Mouse (Mus musculus) C2C12 (cell line): ENCODE measurements around the gene AI837181. TPM values are rescaled to one million over a fixed set of nuclear protein-coding genes. Genes with fewer than 3 reads are reported as not detected.

Experiments
- H3K27me3 ChIP-seq: one replicate; pipeline ENCODE4 v1.6.1; 2011; ENCODE audit not compliant: control insufficient read depth, insufficient read depth, insufficient read length
- H3K36me3 ChIP-seq: one replicate; pipeline ENCODE4 v1.6.1; 2011; ENCODE audit not compliant: control insufficient read depth, insufficient read depth
- H3K4me3 ChIP-seq: one replicate; pipeline ENCODE4 v1.5.1; 2011; ENCODE audit warnings: mild to moderate bottlenecking, control low read depth; ENCODE audit not compliant: poor library complexity, insufficient read depth, severe bottlenecking
- H3K79me2 ChIP-seq: one replicate; pipeline ENCODE4 v1.6.1; 2011; ENCODE audit not compliant: control insufficient read depth, insufficient read depth
- H3K79me3 ChIP-seq: one replicate; pipeline ENCODE4 v1.6.1; 2011; ENCODE audit warnings: low read depth, control low read depth
- H3ac ChIP-seq: one replicate; pipeline ENCODE3; 2011; ENCODE audit warnings: low read depth; ENCODE audit not compliant: control insufficient read depth, insufficient read length
- CEBPB ChIP-seq: IDR thresholded peaks from one replicate; pipeline ENCODE4 v1.6.1; 2011; ENCODE audit warnings: low read depth, mild to moderate bottlenecking, control low read depth, moderate library complexity
- CTCF ChIP-seq: IDR thresholded peaks from one replicate; pipeline ENCODE4 v1.5.1; 2011; ENCODE audit not compliant: control insufficient read depth, insufficient read depth, insufficient read length
- FOSL1 ChIP-seq: IDR thresholded peaks from one replicate; pipeline ENCODE4 v1.8.0; 2011; ENCODE audit warnings: mild to moderate bottlenecking, low read length; ENCODE audit not compliant: poor library complexity, insufficient read depth, severe bottlenecking
- MAX ChIP-seq: IDR thresholded peaks from one replicate; pipeline ENCODE4 v1.6.1; 2011; ENCODE audit warnings: mild to moderate bottlenecking, control low read depth
- MYOD1 ChIP-seq: IDR thresholded peaks from one replicate; pipeline ENCODE4 v1.6.1; 2011; ENCODE audit warnings: low read depth; ENCODE audit not compliant: control insufficient read depth, insufficient read length
- MYOG ChIP-seq: IDR thresholded peaks from one replicate; pipeline ENCODE4 v1.6.1; 2011; ENCODE audit not compliant: control insufficient read depth, insufficient read length; ENCODE audit errors: extremely low read depth
- USF1 ChIP-seq: IDR thresholded peaks from one replicate; pipeline ENCODE4 v1.6.1; 2011; ENCODE audit warnings: low read depth, mild to moderate bottlenecking, control low read depth, moderate library complexity
- polyA plus RNA-seq: library from polyadenylated mRNA; unstranded; fragments of >200 nt; fragmentation: generic; extraction: Trizol; gene quantifications from one replicate; pipeline ENCODE4 v1.2.1, GENCODE M21; 2012; ENCODE audit warnings: missing spikeins

AI837181 gene
- polyA plus RNA-seq, 1 experiment = 90.3 TPM

- Histone ChIP-seq H3K27me3 (no peaks in the 10 kb centered on the region), H3K79me2 (no peaks in the 10 kb centered on the region), H3K36me3 (no peaks in the 10 kb centered on the region), H3K79me3 (no peaks in the 10 kb centered on the region), H3ac (no peak overlapping the region), H3K4me3 (no peak overlapping the region)
- TF ChIP-seq MYOG (no peak), MAX (no peak), CEBPB (no peak), FOSL1 (no peak), MYOD1 (no peak), CTCF (no peak), USF1 (no peak)
Observed at GRCm38 (mm10) chr19:5410641-5411040, 14.3 kb upstream of the AI837181 start.

- Histone ChIP-seq H3K36me3 (no peaks in the 10 kb centered on the region), H3K4me3 (no peak overlapping the region), H3K79me2 (no peaks in the 10 kb centered on the region), H3ac (no peak overlapping the region), H3K79me3 (no peaks in the 10 kb centered on the region), H3K27me3 (no peaks in the 10 kb centered on the region)
- TF ChIP-seq FOSL1 = no peak
- no peak for TF ChIP-seq USF1
- TF ChIP-seq MYOG = no peak
- TF ChIP-seq MYOD1 = no peak
- TF ChIP-seq MAX = no peak
- no peak for TF ChIP-seq CEBPB
- TF ChIP-seq CTCF = no peak
Observed at GRCm38 (mm10) chr19:5411961-5412360, 13.0 kb upstream of the AI837181 start.

GRCm38 (mm10) chr19:5413840-5414239 is 11.1 kb upstream of the AI837181 start:
- Histone ChIP-seq H3K79me2 (no peaks in the 10 kb centered on the region), H3K79me3 (no peaks in the 10 kb centered on the region), H3K4me3 (no peak overlapping the region), H3K36me3 (no peaks in the 10 kb centered on the region), H3ac (no peak overlapping the region), H3K27me3 (no peaks in the 10 kb centered on the region)
- TF ChIP-seq USF1 = no peak
- TF ChIP-seq MYOG = no peak
- no peak for TF ChIP-seq CEBPB
- TF ChIP-seq FOSL1 = no peak
- no peak for TF ChIP-seq CTCF
- no peak for TF ChIP-seq MAX
- no peak for TF ChIP-seq MYOD1

GRCm38 (mm10) chr19:5414534-5414957 is 10.4 kb upstream of the AI837181 start:
- Histone ChIP-seq H3K79me3 (no peaks in the 10 kb centered on the region), H3ac (no peak overlapping the region), H3K27me3 (no peaks in the 10 kb centered on the region), H3K79me2 (no peaks in the 10 kb centered on the region), H3K36me3 (no peaks in the 10 kb centered on the region), H3K4me3 (no peak overlapping the region)
- TF ChIP-seq MYOD1 (no peak), CEBPB (no peak), USF1 (no peak), MYOG (no peak), FOSL1 (no peak)

- Histone ChIP-seq H3K36me3 (peaks cover 33% of the 10 kb centered on the region), H3K79me2 (peaks cover 23% of the 10 kb centered on the region), H3K79me3 (peaks cover 12% of the 10 kb centered on the region), H3K4me3 (no peak overlapping the region), H3K27me3 (no peaks in the 10 kb centered on the region), H3ac (no peak overlapping the region)
- TF ChIP-seq MYOD1 (no peak), CEBPB (no peak), FOSL1 (no peak), MAX (no peak), USF1 (no peak), MYOG (no peak), CTCF (no peak)
Observed at GRCm38 (mm10) chr19:5418750-5419466, 6.0 kb upstream of the AI837181 start.

- Histone ChIP-seq H3K79me2 (peaks cover 29% of the 10 kb centered on the region), H3K4me3 (no peak overlapping the region), H3ac (no peak overlapping the region), H3K36me3 (peaks cover 33% of the 10 kb centered on the region), H3K27me3 (no peaks in the 10 kb centered on the region), H3K79me3 (peaks cover 13% of the 10 kb centered on the region)
- TF ChIP-seq FOSL1 (no peak), MYOG (no peak), CTCF (no peak), CEBPB (no peak), USF1 (no peak), MAX (no peak), MYOD1 (no peak)
Observed at GRCm38 (mm10) chr19:5419630-5420029, 5.3 kb upstream of the AI837181 start.
